Mouse (Mus musculus): Measurements from ENCODE around the gene Rac3.
A peak's percentile ranks its signal among the peaks of the same experiment; 100 is the strongest.
"Not testable (repeated sequence)": the region's sequence is repeated elsewhere in the genome, so short reads cannot be mapped to it uniquely, and the experiment has no call there.

Gene Rac3

DNA sequence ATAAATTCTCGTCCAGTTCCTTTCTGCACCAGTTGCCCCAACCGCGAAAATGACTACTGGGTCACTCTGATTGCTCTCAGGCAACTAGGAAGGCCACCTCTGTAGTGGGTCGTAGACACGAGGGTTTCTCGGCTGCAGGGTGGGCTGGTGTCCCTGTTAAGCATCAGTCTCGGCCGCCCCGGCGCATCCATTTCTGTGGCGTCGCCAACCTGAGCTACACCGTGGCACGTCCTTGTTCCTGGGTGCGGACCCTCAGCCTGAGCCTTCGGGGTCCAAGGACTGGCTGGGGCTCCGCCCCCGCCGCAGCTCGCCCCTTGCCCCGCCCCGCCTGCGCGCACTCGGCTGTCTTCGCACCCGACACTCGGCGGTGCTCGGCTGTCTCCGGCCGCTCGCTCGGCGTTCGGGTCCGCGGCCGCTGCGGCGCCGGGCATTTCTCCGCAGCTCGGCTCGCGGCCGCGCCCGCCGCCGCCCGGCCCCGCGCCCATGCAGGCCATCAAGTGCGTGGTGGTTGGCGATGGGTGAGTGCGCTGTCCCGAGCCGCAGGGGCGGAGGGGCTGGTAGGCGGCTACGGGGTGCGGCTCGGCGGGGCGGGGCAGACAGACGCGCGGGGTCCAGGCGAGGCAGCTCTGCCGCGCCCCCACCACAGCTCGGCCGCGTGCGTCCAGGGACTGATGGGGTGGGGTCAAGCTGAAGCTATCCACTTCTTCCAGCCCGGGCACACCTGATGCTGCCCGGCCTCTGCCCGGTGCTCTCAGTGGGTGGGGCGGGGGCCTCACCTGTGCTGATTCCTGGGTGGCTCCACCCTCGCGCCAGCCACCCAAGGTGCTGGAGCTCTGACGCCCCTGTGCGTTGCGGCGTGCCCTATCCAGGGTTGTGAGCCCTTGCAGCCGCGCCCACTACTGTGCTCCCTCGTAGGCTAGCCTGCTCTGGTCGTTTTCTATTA lies at the start of gene Rac3:
Gene Rac3, plus strand, starts transcription at position 347 of the 943 bp plus-strand sequence.
- peak; percentile 62 for DNase-seq (ENCODE audit: low read depth, low spot score)

- DNase-seq (ENCODE audit: low read depth, low spot score) = peak; percentile 95
Observed at GRCm38 (mm10) chr11:120672687-120673593, 48.3 kb upstream of the Rac3 start, which contains the start of gene Aspscr1. Gene Aspscr1 (plus strand): TSS chr11:120672973.

DNA sequence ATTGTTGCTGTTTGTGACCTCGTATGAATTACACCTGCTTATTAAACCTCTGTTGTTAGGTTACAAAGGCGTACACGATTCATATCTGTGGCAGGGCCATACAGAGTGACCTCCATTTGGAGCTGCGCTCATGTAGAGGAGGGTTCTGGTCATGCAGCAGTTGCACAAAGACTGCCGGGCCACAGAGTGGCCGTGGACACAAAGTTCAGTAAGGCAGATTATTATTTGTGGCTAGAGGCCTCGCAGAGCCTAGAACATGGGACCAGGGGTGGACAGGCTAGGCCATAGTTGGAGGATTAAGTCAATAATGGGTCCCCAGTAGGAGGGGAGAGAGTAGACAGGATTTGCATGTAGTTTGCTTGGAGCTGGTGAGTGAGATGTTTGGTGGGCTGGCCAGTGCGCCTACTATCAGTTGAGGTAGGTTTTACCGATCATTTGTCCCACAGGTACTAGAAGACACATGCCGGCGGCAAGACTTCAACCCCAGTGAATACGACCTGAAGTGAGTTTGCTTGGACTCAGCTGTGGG lies 47.6 kb upstream of the Rac3 start:
- peak; percentile 26 for DNase-seq (ENCODE audit: low read depth, low spot score)

GRCm38 (mm10) chr11:120675875-120676274 lies 45.4 kb upstream of the Rac3 start:
- not testable (repeated sequence) for DNase-seq (ENCODE audit: low read depth, low spot score)

- no peak for DNase-seq (ENCODE audit: low read depth, low spot score)
Observed at GRCm38 (mm10) chr11:120676951-120677350, 44.3 kb upstream of the Rac3 start.

DNA sequence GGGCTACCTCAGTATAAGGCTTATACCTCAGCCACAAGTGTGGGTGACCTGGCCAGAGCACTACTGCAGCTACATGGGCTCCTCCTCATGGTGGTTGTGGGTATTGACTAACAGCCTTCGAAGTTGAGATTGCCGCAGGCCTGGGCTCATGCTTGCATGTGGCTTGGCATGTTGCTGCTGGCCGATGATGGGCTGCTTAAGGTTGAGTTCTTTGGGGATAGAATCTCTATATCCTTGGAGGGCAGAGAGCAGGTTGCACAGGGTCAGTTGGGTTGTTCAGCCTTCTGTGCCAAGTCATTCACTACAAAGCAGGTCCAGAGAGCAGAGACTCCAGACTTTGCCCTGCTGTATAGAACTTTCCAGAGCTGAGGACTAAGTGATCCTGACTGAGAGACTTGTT lies 41.4 kb upstream of the Rac3 start:
- peak; percentile 66 for DNase-seq (ENCODE audit: low read depth, low spot score)

- DNase-seq (ENCODE audit: low read depth, low spot score) = no peak
Observed at GRCm38 (mm10) chr11:120682683-120683082, 38.6 kb upstream of the Rac3 start.

GRCm38 (mm10) chr11:120683536-120683935 lies 37.7 kb upstream of the Rac3 start:
- DNase-seq (ENCODE audit: low read depth, low spot score) = no peak

GRCm38 (mm10) chr11:120684086-120684485 lies 37.2 kb upstream of the Rac3 start:
- DNase-seq (ENCODE audit: low read depth, low spot score) = no peak

- no peak for DNase-seq (ENCODE audit: low read depth, low spot score)
Observed at GRCm38 (mm10) chr11:120684660-120685059, 36.6 kb upstream of the Rac3 start.

DNA sequence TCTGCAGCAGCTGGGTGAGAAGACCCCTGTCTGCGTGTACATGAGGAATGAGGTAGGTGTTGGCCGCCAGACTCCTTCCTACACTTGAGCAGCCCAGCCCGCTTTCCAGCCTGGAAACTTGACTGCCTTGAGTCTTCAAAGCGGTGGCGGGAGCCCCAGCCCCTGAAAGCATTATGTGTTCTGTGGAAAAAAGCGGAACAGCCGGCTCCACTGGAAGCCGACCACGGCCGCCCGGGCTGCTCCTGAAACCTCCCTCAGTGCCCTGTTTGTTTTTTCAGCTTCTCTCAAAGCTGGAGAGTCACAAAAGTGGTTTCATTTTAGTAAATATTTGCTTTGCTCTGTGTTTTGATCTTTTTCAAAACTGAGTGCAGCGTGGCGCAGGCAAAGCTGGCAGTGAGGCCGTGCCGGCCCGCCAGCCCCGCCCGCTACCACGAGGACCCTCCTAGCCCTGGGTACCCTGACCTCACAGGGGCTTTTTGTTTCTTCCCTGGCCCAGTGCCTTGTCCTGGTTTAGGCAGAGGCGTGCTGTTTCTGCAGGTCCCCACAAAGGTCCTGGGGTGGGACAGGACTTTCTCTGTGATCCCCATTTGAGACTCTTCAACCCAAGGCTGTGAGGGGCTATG lies 34.5 kb upstream of the Rac3 start:
- no peak for DNase-seq (ENCODE audit: low read depth, low spot score)

- no peak for DNase-seq (ENCODE audit: low read depth, low spot score)
Observed at GRCm38 (mm10) chr11:120689365-120689764, 31.9 kb upstream of the Rac3 start.

- no peak for DNase-seq (ENCODE audit: low read depth, low spot score)
Observed at GRCm38 (mm10) chr11:120692471-120693011, 28.7 kb upstream of the Rac3 start.

DNA sequence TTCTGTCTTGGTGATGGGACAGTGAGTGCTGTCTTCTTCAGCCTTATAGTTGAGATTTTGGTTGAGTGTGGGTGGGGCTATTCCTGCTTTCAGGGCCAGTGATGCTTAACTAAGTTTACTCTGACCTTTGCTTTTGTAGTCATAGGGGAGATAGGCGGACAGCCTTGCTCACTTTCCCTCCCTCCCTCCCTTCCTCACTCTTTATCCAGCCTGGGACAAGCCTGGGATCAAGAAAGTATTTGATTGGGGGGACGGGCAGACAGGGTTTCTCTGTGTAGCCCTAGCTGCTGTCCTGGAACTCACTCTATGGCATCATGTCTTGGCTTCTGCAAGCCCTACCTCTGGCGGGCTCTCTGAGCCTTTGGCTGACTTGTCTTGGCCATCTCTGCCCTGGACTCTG lies 27.8 kb upstream of the Rac3 start:
- DNase-seq (ENCODE audit: low read depth, low spot score) = no peak

GRCm38 (mm10) chr11:120695184-120695583 lies 26.1 kb upstream of the Rac3 start:
- no peak for DNase-seq (ENCODE audit: low read depth, low spot score)

DNA sequence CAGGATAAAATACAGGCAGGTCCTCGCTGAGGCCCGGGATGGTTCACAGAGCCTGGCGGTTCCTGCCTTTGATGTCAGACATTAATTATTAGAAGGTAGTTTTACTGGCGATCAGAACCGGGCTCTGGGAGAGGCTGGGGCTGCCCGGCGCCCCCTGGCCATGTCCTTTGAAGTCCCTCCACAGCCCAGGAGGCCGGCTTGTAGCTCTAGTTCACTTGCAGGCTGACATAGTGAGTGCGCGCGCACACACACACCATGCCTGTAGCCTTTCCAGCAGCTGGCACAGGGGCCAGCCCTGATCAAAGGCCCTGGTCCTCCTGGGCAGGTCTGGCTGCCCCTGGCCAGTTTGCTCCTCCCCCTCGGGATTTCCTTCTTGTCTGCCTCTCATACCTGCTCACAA lies 25.6 kb upstream of the Rac3 start:
- no peak for DNase-seq (ENCODE audit: low read depth, low spot score)

- DNase-seq (ENCODE audit: low read depth, low spot score) = peak; percentile 67
Observed at GRCm38 (mm10) chr11:120696568-120696967, 24.7 kb upstream of the Rac3 start.

DNA sequence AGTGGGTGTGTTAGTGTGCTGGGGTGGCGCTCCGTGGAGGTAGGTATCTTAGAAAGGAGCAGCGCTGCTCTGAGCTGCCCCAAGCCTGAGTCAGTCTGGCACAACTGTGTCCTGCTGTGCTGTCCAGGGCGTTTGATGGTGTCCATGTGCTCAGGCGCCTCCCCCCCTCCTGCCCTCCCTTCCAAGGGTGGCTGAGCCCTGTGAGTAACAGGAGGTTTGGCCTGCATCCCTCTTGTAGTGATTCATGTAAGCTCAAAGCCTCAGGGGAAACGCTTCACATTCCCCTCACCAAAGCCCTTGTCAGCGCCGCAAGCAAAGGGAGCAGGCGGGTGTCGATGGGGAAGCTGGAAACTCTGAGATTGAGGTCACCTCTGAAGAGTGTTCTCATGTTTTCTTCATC lies 23.5 kb upstream of the Rac3 start:
- no peak for DNase-seq (ENCODE audit: low read depth, low spot score)

DNA sequence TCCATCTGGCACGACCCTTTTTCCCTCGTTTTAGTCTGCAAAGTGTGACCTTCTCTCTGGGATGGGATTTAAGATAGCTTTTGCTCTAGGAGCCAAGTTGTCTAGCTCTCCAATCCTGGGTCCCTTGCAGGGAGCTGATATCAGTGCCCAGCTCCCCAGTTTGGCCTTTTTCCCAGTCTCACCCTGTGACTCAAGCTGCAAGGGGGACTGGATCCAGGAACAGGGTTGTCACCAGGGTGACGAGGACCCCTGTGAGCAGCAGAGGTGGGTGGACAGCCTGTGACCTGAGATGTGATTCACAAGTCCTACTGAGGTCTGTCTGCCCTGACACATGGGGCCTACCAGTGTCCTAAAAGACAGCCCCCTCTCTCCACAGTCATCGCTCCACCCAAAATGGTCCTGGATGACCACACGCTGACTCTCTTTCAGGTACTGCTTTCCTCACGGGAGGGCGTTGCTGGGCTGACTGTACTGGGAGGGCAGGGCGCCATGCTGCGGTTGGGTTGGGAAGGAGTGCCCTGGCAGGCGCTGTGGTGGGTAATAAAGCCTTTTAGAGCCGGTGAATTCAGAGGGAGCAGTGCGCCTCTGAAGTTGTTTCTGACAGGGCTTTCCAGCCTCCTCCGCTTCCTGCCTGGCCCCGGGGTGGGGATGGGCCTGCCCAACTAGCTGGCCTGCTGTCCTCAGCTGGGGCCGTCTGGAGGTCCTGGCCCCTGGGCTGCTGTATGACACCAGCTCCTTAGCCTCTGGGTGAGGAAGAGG lies 17.4 kb upstream of the Rac3 start:
- no peak for DNase-seq (ENCODE audit: low read depth, low spot score)

Measured in ES-CJ7 (cell line).